Mouse (Mus musculus) MEL (cell line): ENCODE results near the gene Aldh1a3. TPM values are rescaled to one million over a fixed set of nuclear protein-coding genes. Genes with fewer than 3 reads are reported as not detected.

ENCODE experiments used
- DNase-seq: peaks from one replicate; pipeline ENCODE4 v3.0.0; 2011; ENCODE audit warnings: low read depth, low spot score
- H3K27ac ChIP-seq: 2 replicates; pipeline ENCODE4 v1.5.1; 2012; ENCODE audit warnings: low read depth, mild to moderate bottlenecking, control low read depth, low read length, moderate library complexity; ENCODE audit not compliant: control insufficient read depth
- H3K27me3 ChIP-seq, 2 experiments: fragments of 150-350 bp in 1 of 2; sonication (generic) in 1 of 2; 2 replicates each; pipeline ENCODE4 v1.6.1; 2012; ENCODE audit warnings: low read length in 2 of 2, mild to moderate bottlenecking in 2 of 2, improper control_type of control experiment in 1 of 2, moderate library complexity in 1 of 2; ENCODE audit not compliant: insufficient read depth in 2 of 2, control insufficient read depth in 1 of 2
- H3K36me3 ChIP-seq, 2 experiments: 2 replicates each; pipeline ENCODE4 v1.6.1; 2012 to 2014; ENCODE audit warnings: low read length in 2 of 2, improper control_type of control experiment in 1 of 2, inconsistent platforms in 1 of 2, mild to moderate bottlenecking in 1 of 2; ENCODE audit not compliant: insufficient read depth in 2 of 2, control insufficient read depth in 1 of 2
- H3K4me1 ChIP-seq, 2 experiments: fragments of 150-350 bp in 1 of 2; sonication (generic) in 1 of 2; 2 replicates each; pipeline ENCODE4 v1.6.1; 2012; ENCODE audit warnings: low read length in 2 of 2, improper control_type of control experiment in 1 of 2, mild to moderate bottlenecking in 1 of 2; ENCODE audit not compliant: insufficient read depth in 2 of 2, control insufficient read depth in 1 of 2
- H3K4me3 ChIP-seq, 2 experiments: fragments of 150-350 bp in 1 of 2; sonication (generic) in 1 of 2; 2 replicates each; pipeline ENCODE4 v1.5.1; 2012; ENCODE audit warnings: low read depth in 2 of 2, low read length in 2 of 2, mild to moderate bottlenecking in 2 of 2, moderate library complexity in 2 of 2, control low read depth in 1 of 2, improper control_type of control experiment in 1 of 2; ENCODE audit not compliant: control insufficient read depth in 1 of 2, insufficient read depth in 1 of 2
- H3K79me2 ChIP-seq: 2 replicates; pipeline ENCODE4 v1.6.1; 2012; ENCODE audit warnings: mild to moderate bottlenecking, low read length, moderate library complexity; ENCODE audit not compliant: control insufficient read depth, poor library complexity, insufficient read depth
- H3K9ac ChIP-seq: 2 replicates; pipeline ENCODE4 v1.6.1; 2012; ENCODE audit warnings: low read depth, mild to moderate bottlenecking, control low read depth, low read length, moderate library complexity; ENCODE audit not compliant: control insufficient read depth, poor library complexity, severe bottlenecking
- H3K9me3 ChIP-seq: fragments of 150-350 bp; sonication (generic); replicated peaks from 2 replicates; pipeline ENCODE4 v1.6.1; 2012; ENCODE audit warnings: mild to moderate bottlenecking, low read length, improper control_type of control experiment, moderate library complexity; ENCODE audit not compliant: insufficient read depth
- CTCF ChIP-seq, 3 experiments: IDR thresholded peaks in 2 of 3; conservative IDR thresholded peaks in 1 of 3; 2 replicates each; pipeline ENCODE4 v1.5.1; 2011 to 2012; ENCODE audit warnings: low read length in 3 of 3, low read depth in 2 of 3, mild to moderate bottlenecking in 2 of 3, improper control_type of control experiment in 1 of 3, inconsistent platforms in 1 of 3, mixed read lengths in 1 of 3, moderate library complexity in 1 of 3; ENCODE audit not compliant: control insufficient read depth in 1 of 3, insufficient read depth in 1 of 3, poor library complexity in 1 of 3, severe bottlenecking in 1 of 3
- E2F4 ChIP-seq: IDR thresholded peaks from 2 replicates; pipeline ENCODE4 v1.6.1; 2011; ENCODE audit warnings: low read depth, low read length, improper control_type of control experiment, borderline replicate concordance
- EP300 ChIP-seq, 2 experiments: IDR thresholded peaks; 2 replicates each; pipeline ENCODE4 v1.6.1; 2011; ENCODE audit warnings: improper control_type of control experiment in 2 of 2, low read length in 2 of 2, low read depth in 1 of 2, mild to moderate bottlenecking in 1 of 2
- ETS1 ChIP-seq: IDR thresholded peaks from 2 replicates; pipeline ENCODE4 v1.6.1; 2012; ENCODE audit warnings: low read depth, mild to moderate bottlenecking, inconsistent platforms, low read length, improper control_type of control experiment, moderate library complexity
- GABPA ChIP-seq: IDR thresholded peaks from 2 replicates; pipeline ENCODE4 v1.6.1; 2012; ENCODE audit warnings: low read depth, mild to moderate bottlenecking, inconsistent platforms, low read length, improper control_type of control experiment, moderate library complexity
- HCFC1 ChIP-seq: IDR thresholded peaks from 2 replicates; pipeline ENCODE4 v1.6.1; 2012; ENCODE audit warnings: low read depth, mild to moderate bottlenecking, inconsistent platforms, low read length, improper control_type of control experiment, moderate library complexity
- JUND ChIP-seq: IDR thresholded peaks from 2 replicates; pipeline ENCODE4 v1.6.1; 2011; ENCODE audit warnings: low read depth, mild to moderate bottlenecking, improper control_type of control experiment, low read length
- MAZ ChIP-seq: IDR thresholded peaks from 2 replicates; pipeline ENCODE4 v1.6.1; 2012; ENCODE audit warnings: low read depth, mild to moderate bottlenecking, inconsistent platforms, low read length, improper control_type of control experiment
- MEF2A ChIP-seq: IDR thresholded peaks from 2 replicates; pipeline ENCODE4 v1.6.1; 2014; ENCODE audit warnings: low read depth, mild to moderate bottlenecking, inconsistent platforms, low read length, improper control_type of control experiment; ENCODE audit not compliant: poor library complexity, insufficient replicate concordance, severe bottlenecking; ENCODE audit errors: extremely low read depth
- MXI1 ChIP-seq: IDR thresholded peaks from 2 replicates; pipeline ENCODE4 v1.6.1; 2011; ENCODE audit warnings: mild to moderate bottlenecking, low read depth, low read length, improper control_type of control experiment
- MYC ChIP-seq: IDR thresholded peaks from 2 replicates; pipeline ENCODE4 v1.6.1; 2011; ENCODE audit warnings: low read depth, mild to moderate bottlenecking, low read length, improper control_type of control experiment, moderate library complexity
- NELFE ChIP-seq: IDR thresholded peaks from 2 replicates; pipeline ENCODE4 v1.6.1; 2011; ENCODE audit warnings: low read depth, low read length, improper control_type of control experiment
- NRF1 ChIP-seq: IDR thresholded peaks from 2 replicates; pipeline ENCODE4 v1.6.1; 2014; ENCODE audit warnings: low read depth, mild to moderate bottlenecking, inconsistent platforms, low read length, improper control_type of control experiment, moderate library complexity; ENCODE audit not compliant: poor library complexity, insufficient read depth, severe bottlenecking
- POLR2A ChIP-seq, 2 experiments: IDR thresholded peaks; 2 replicates each; pipeline ENCODE4 v1.6.1; 2011 to 2012; ENCODE audit warnings: low read length in 2 of 2, mild to moderate bottlenecking in 2 of 2, control low read depth in 1 of 2, improper control_type of control experiment in 1 of 2, low read depth in 1 of 2, moderate library complexity in 1 of 2; ENCODE audit not compliant: control insufficient read depth in 1 of 2, insufficient read depth in 1 of 2, poor library complexity in 1 of 2
- POLR2AphosphoS2 ChIP-seq: IDR thresholded peaks from 2 replicates; pipeline ENCODE4 v1.6.1; 2011; ENCODE audit warnings: low read length, improper control_type of control experiment
- POLR2AphosphoS5 ChIP-seq: IDR thresholded peaks from 2 replicates; pipeline ENCODE4 v1.6.1; 2012; ENCODE audit warnings: low read depth, borderline replicate concordance, mild to moderate bottlenecking, inconsistent platforms, low read length, moderate library complexity, mixed read lengths
- RCOR1 ChIP-seq: IDR thresholded peaks from 2 replicates; pipeline ENCODE4 v1.6.1; 2012; ENCODE audit warnings: low read depth, mild to moderate bottlenecking, inconsistent platforms, low read length, improper control_type of control experiment
- SIN3A ChIP-seq: IDR thresholded peaks from 2 replicates; pipeline ENCODE4 v1.6.1; 2012; ENCODE audit warnings: low read length, improper control_type of control experiment, inconsistent platforms
- SMC3 ChIP-seq: IDR thresholded peaks from 2 replicates; pipeline ENCODE4 v1.6.1; 2011; ENCODE audit warnings: low read depth, low read length, improper control_type of control experiment
- TCF12 ChIP-seq: IDR thresholded peaks from 2 replicates; pipeline ENCODE4 v1.6.1; 2014; ENCODE audit warnings: low read depth, mild to moderate bottlenecking, inconsistent platforms, low read length, improper control_type of control experiment, moderate library complexity
- UBTF ChIP-seq: IDR thresholded peaks from 2 replicates; pipeline ENCODE4 v1.6.1; 2012; ENCODE audit warnings: low read depth, mild to moderate bottlenecking, inconsistent platforms, low read length, improper control_type of control experiment, moderate library complexity, borderline replicate concordance; ENCODE audit not compliant: insufficient read depth
- USF1 ChIP-seq: IDR thresholded peaks from 2 replicates; pipeline ENCODE4 v1.6.1; 2014; ENCODE audit warnings: low read depth, mild to moderate bottlenecking, inconsistent platforms, low read length, improper control_type of control experiment, moderate library complexity
- USF2 ChIP-seq, 2 experiments: IDR thresholded peaks; 2 replicates each; pipeline ENCODE4 v1.6.1; 2011 to 2012; ENCODE audit warnings: improper control_type of control experiment in 2 of 2, low read length in 2 of 2, borderline replicate concordance in 1 of 2, inconsistent platforms in 1 of 2, low read depth in 1 of 2, mild to moderate bottlenecking in 1 of 2; ENCODE audit not compliant: insufficient read depth in 1 of 2
- ZC3H11A ChIP-seq: IDR thresholded peaks from 2 replicates; pipeline ENCODE4 v1.6.1; 2012; ENCODE audit warnings: low read depth, mild to moderate bottlenecking, inconsistent platforms, low read length, improper control_type of control experiment
- ZKSCAN1 ChIP-seq: IDR thresholded peaks from 2 replicates; pipeline ENCODE4 v1.6.1; 2012; ENCODE audit warnings: low read depth, mild to moderate bottlenecking, inconsistent platforms, low read length, improper control_type of control experiment, moderate library complexity
- ZMIZ1 ChIP-seq: IDR thresholded peaks from 2 replicates; pipeline ENCODE4 v1.6.1; 2012; ENCODE audit warnings: low read depth, mild to moderate bottlenecking, inconsistent platforms, low read length, improper control_type of control experiment, moderate library complexity
- ZNF384 ChIP-seq: IDR thresholded peaks from 2 replicates; pipeline ENCODE4 v1.6.1; 2012; ENCODE audit warnings: low read depth, mild to moderate bottlenecking, inconsistent platforms, low read length, improper control_type of control experiment
- polyA plus RNA-seq, 2 experiments: library from polyadenylated mRNA; stranded (reverse) in 1 of 2; unstranded in 1 of 2; fragments of >175 nt in 1 of 2; fragments of >200 nt in 1 of 2; gene quantifications; 2 replicates each; pipeline versions ENCODE4 v1.2.1 to v1.2.4; 2012; ENCODE audit warnings: low replicate concordance in 2 of 2, low read depth in 1 of 2; ENCODE audit not compliant: insufficient read length in 2 of 2, insufficient read depth in 1 of 2, missing spikeins in 1 of 2
- total RNA-seq: library from RNA; depleted of rRNA; stranded (reverse); fragments of 300-350 nt; gene quantifications from 2 replicates; pipeline ENCODE4 v1.2.3, GENCODE M21; 2012

The Aldh1a3 gene
- total and polyA plus RNA-seq, 3 experiments: 13.4 to 43.4 TPM; not detected in 1

- H3K4me3 ChIP-seq: no peak overlapping the region
- no peaks in the 10 kb centered on the region for H3K79me2 ChIP-seq
- DNase-seq: no peak
- no peaks in the 10 kb centered on the region for H3K27me3 ChIP-seq
- peaks cover 0 to 3% of the 10 kb centered on the region in 2 experiments; a peak in 2 of 4 replicates for H3K36me3 ChIP-seq
- no peaks in the 10 kb centered on the region for H3K9me3 ChIP-seq
- H3K9ac ChIP-seq: no peak overlapping the region
- no peak for TF ChIP-seq POLR2A (IDR thresholded peaks at IDR 0.05; ENCODE audit: control insufficient read depth in 1 of 2, insufficient read depth in 1 of 2, low read depth in 1 of 2, low read length in 2 of 2, poor library complexity in 1 of 2)
- TF ChIP-seq RCOR1: no peak
- TF ChIP-seq NRF1: no peak
- TF ChIP-seq SMC3: no peak
- TF ChIP-seq MXI1: no peak
- no peak for TF ChIP-seq ZKSCAN1
- no peak for TF ChIP-seq GABPA
- TF ChIP-seq ZC3H11A: no peak
- no peak for TF ChIP-seq MEF2A
- no peak for TF ChIP-seq CTCF (IDR thresholded peaks at IDR 0.05 in 2 of 3, conservative IDR thresholded peaks at IDR 0.05 in 1 of 3; ENCODE audit: control insufficient read depth in 1 of 3, insufficient read depth in 1 of 3, low read depth in 2 of 3, low read length in 3 of 3, poor library complexity in 1 of 3, severe bottlenecking in 1 of 3)
- TF ChIP-seq NELFE: no peak
- TF ChIP-seq USF1: no peak
- TF ChIP-seq EP300 (IDR thresholded peaks at IDR 0.05; ENCODE audit: low read depth in 1 of 2, low read length in 2 of 2): no peak
- no peak for TF ChIP-seq JUND
- TF ChIP-seq ETS1: no peak
- TF ChIP-seq USF2 (IDR thresholded peaks at IDR 0.05; ENCODE audit: borderline replicate concordance in 1 of 2, insufficient read depth in 1 of 2, low read depth in 1 of 2, low read length in 2 of 2): no peak
- no peak for TF ChIP-seq ZMIZ1
- TF ChIP-seq SIN3A: no peak
- no peak for TF ChIP-seq MYC
- H3K27ac ChIP-seq: no peak overlapping the region
- no peaks in the 10 kb centered on the region for H3K4me1 ChIP-seq
Measured at GRCm38 (mm10) chr7:66365411-66365810, 61.9 kb downstream of the Aldh1a3 start.

DNA sequence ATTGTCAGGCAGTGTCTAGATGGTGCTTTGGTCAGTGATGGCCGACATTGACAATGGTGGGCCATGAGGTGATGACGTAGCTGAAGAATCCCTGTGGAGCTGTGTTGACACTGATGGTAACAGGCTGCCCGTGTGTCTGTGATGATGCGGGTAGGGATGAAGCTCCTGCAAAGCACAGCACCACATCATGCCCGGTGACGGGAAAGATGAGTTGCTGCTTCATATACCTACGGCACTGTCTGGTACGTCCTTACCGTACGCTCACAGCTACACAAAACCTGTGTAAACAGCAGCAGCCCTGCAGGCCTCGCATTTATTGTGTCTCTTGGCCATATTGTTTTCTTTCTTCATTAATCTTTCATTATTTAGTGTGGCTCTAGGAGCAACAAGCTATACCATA, 62.8 kb downstream of the Aldh1a3 start:
- no peak overlapping the region for H3K4me3 ChIP-seq
- no peaks in the 10 kb centered on the region for H3K27me3 ChIP-seq
- no peak for DNase-seq
- peaks cover 2% of the 10 kb centered on the region in 2 experiments; a peak in 2 of 4 replicates for H3K36me3 ChIP-seq
- no peaks in the 10 kb centered on the region for H3K79me2 ChIP-seq
- no peaks in the 10 kb centered on the region for H3K9me3 ChIP-seq
- no peak overlapping the region for H3K27ac ChIP-seq
- TF ChIP-seq MAZ: no peak
- no peak for TF ChIP-seq POLR2AphosphoS2
- TF ChIP-seq POLR2A (IDR thresholded peaks at IDR 0.05; ENCODE audit: control insufficient read depth in 1 of 2, insufficient read depth in 1 of 2, low read depth in 1 of 2, low read length in 2 of 2, poor library complexity in 1 of 2): no peak
- no peak for TF ChIP-seq TCF12
- no peak for TF ChIP-seq UBTF
- TF ChIP-seq E2F4: no peak
- TF ChIP-seq SIN3A: no peak
- TF ChIP-seq HCFC1: no peak
- no peak for TF ChIP-seq ZNF384
- no peak for TF ChIP-seq CTCF (IDR thresholded peaks at IDR 0.05 in 2 of 3, conservative IDR thresholded peaks at IDR 0.05 in 1 of 3; ENCODE audit: control insufficient read depth in 1 of 3, insufficient read depth in 1 of 3, low read depth in 2 of 3, low read length in 3 of 3, poor library complexity in 1 of 3, severe bottlenecking in 1 of 3)
- no peak for TF ChIP-seq EP300 (IDR thresholded peaks at IDR 0.05; ENCODE audit: low read depth in 1 of 2, low read length in 2 of 2)
- no peak for TF ChIP-seq GABPA
- TF ChIP-seq POLR2AphosphoS5: no peak
- TF ChIP-seq MXI1: no peak
- no peak for TF ChIP-seq MYC
- no peak overlapping the region for H3K9ac ChIP-seq
- H3K4me1 ChIP-seq: no peaks in the 10 kb centered on the region
